Mouse (Mus musculus) left cerebral cortex, adult 9 months (tissue): ENCODE results near the gene Gpnmb.
A peak's percentile ranks its signal among the peaks of the same experiment; 100 is the strongest.

Experiments
- DNase-seq, 2 experiments: peaks; one replicate each; pipeline ENCODE4 v3.0.0; 2022; ENCODE audit warnings: low spot score in 2 of 2

Gene Gpnmb

GRCm38 (mm10) chr6:49036275-49037267 is at the start of gene Gpnmb:
Gene Gpnmb, plus strand, starts transcription at chr6:49036546.
- DNase-seq, result no peak

- DNase-seq, result no peak
Observed at GRCm38 (mm10) chr6:48989971-48990370, 46.4 kb upstream of the Gpnmb start.

- no peak for DNase-seq
Observed at GRCm38 (mm10) chr6:48991991-48992390, 44.4 kb upstream of the Gpnmb start.

- no peak for DNase-seq
Observed at GRCm38 (mm10) chr6:48998186-48998585, 38.2 kb upstream of the Gpnmb start.

- no peak for DNase-seq
Observed at GRCm38 (mm10) chr6:48998796-48999195, 37.5 kb upstream of the Gpnmb start.

- peak in 1 of 2 experiments; percentile 31 for DNase-seq
Observed at GRCm38 (mm10) chr6:49003381-49003780, 33.0 kb upstream of the Gpnmb start.

- DNase-seq, result peak in 1 of 2 experiments; percentile 62
Observed at GRCm38 (mm10) chr6:49007981-49008380, 28.4 kb upstream of the Gpnmb start.

- no peak for DNase-seq
Observed at GRCm38 (mm10) chr6:49008420-49009160, 27.8 kb upstream of the Gpnmb start.

- no peak for DNase-seq
Observed at GRCm38 (mm10) chr6:49009161-49009555, 27.2 kb upstream of the Gpnmb start.

GRCm38 (mm10) chr6:49009665-49010064 is 26.7 kb upstream of the Gpnmb start:
- no peak for DNase-seq

- no peak for DNase-seq
Observed at GRCm38 (mm10) chr6:49011191-49011590, 25.2 kb upstream of the Gpnmb start.

GRCm38 (mm10) chr6:49013023-49013422 is 23.3 kb upstream of the Gpnmb start:
- no peak for DNase-seq

- no peak for DNase-seq
Observed at GRCm38 (mm10) chr6:49013458-49013857, 22.9 kb upstream of the Gpnmb start.

- no peak for DNase-seq
Observed at GRCm38 (mm10) chr6:49017150-49017549, 19.2 kb upstream of the Gpnmb start.

- no peak for DNase-seq
Observed at GRCm38 (mm10) chr6:49019341-49019740, 17.0 kb upstream of the Gpnmb start.

GRCm38 (mm10) chr6:49021141-49022012 is 15.0 kb upstream of the Gpnmb start:
- DNase-seq, result peak; percentile 62 to 65

GRCm38 (mm10) chr6:49022384-49022783 is 14.0 kb upstream of the Gpnmb start:
- DNase-seq, result no peak

- no peak for DNase-seq
Observed at GRCm38 (mm10) chr6:49023315-49023714, 13.0 kb upstream of the Gpnmb start.

- no peak for DNase-seq
Observed at GRCm38 (mm10) chr6:49025290-49025689, 11.1 kb upstream of the Gpnmb start.

GRCm38 (mm10) chr6:49026496-49026895 is 9.8 kb upstream of the Gpnmb start:
- no peak for DNase-seq

- no peak for DNase-seq
Observed at GRCm38 (mm10) chr6:49028019-49028418, 8.3 kb upstream of the Gpnmb start.

GRCm38 (mm10) chr6:49028708-49029107 is 7.6 kb upstream of the Gpnmb start:
- DNase-seq, result no peak
